Mouse (Mus musculus) small intestine, adult 2 months (tissue): ENCODE data around the gene Ly9.

Source experiments
- CTCF ChIP-seq: fragments of 200-500 bp; IDR thresholded peaks from 2 replicates; pipeline ENCODE4 v1.5.1; 2012; ENCODE audit warnings: low read depth, mild to moderate bottlenecking, control low read depth, inconsistent platforms, low read length, moderate library complexity, mixed read lengths; ENCODE audit not compliant: insufficient replicate concordance, insufficient read length; ENCODE audit errors: extremely low read depth
- POLR2A ChIP-seq: fragments of 200-500 bp; IDR thresholded peaks from 2 replicates; pipeline ENCODE4 v1.6.1; 2012; ENCODE audit warnings: low read depth, mild to moderate bottlenecking, control low read depth, inconsistent platforms, low read length, moderate library complexity

DNA sequence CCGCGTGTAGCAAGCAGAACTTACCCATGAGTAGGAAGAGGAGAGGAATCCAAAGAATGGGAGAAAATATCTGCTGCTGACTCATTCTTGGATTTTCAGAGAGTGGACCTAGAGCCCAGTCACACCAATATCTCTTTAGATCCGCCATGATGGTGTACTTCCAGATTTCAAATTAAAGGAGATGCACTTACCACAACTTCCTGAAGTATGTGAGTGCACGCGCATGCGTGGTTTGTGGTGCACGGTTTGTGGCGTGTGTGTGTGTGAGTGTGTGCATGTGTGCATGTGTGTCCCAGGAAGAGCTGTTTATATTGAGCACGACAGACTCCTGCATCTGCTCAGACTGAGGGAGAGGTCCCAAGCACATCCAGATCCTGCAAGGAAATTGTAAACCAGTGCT is at the start of gene Ly9:
- TF ChIP-seq CTCF (no peak), POLR2A (no peak)
